ENCODE assay signal across 21 mouse cellular contexts in genomic region chr3:133617036-133617435, GRCm38 (mm10).
"Had no signal": no experiment of that assay in that cellular context is flagged by ENCODE, and none has a peak within 500 bp of the region (broad histone marks: within the 10 kb centered on the region; RNA-seq: fewer than 3 reads in every experiment).

No protein-coding gene starts in this region.

- ATAC-seq: liver, postnatal 0 days; midbrain, embryonic 16.5 days had no signal

- H3K4me1 ChIP-seq: lung, embryonic 15.5 days had no signal

- H3K4me2 ChIP-seq: liver, embryonic 13.5 days; liver, embryonic 15.5 days; lung, embryonic 15.5 days; midbrain, embryonic 12.5 days; neural tube, embryonic 13.5 days; neural tube, embryonic 15.5 days had no signal

- H3K36me3 ChIP-seq: liver, embryonic 13.5 days; liver, embryonic 15.5 days; lung, embryonic 15.5 days; midbrain, embryonic 10.5 days; midbrain, embryonic 12.5 days; neural tube, embryonic 13.5 days; neural tube, embryonic 15.5 days had no signal

- DNase-seq: liver, embryonic 13.5 days; liver, postnatal 0 days; lung, adult 2 months; lung, postnatal 10 days; lung, postnatal 4 days; midbrain, embryonic 14.5 days; right cerebral cortex, adult 18-20 months; right cerebral cortex, postnatal 25 days; right cerebral cortex, postnatal 4 days; spleen, adult 18-20 months; thymus, adult 18-20 months; thymus, postnatal 14 days; thymus, postnatal 36 days had no signal

- H3K27ac ChIP-seq: liver, embryonic 13.5 days; liver, embryonic 15.5 days; lung, embryonic 15.5 days; midbrain, embryonic 10.5 days; midbrain, embryonic 12.5 days; neural tube, embryonic 13.5 days; neural tube, embryonic 15.5 days had no signal

- H3K9ac ChIP-seq: liver, embryonic 13.5 days; liver, embryonic 15.5 days; liver, postnatal 0 days; lung, embryonic 15.5 days; midbrain, embryonic 12.5 days; neural tube, embryonic 13.5 days; neural tube, embryonic 15.5 days had no signal

- H3K9me3 ChIP-seq: liver, embryonic 13.5 days; liver, embryonic 15.5 days; lung, embryonic 15.5 days; midbrain, embryonic 10.5 days; midbrain, embryonic 12.5 days; neural tube, embryonic 13.5 days; neural tube, embryonic 15.5 days had no signal

- H3K27me3 ChIP-seq: liver, embryonic 13.5 days; liver, embryonic 15.5 days; lung, embryonic 15.5 days; midbrain, embryonic 12.5 days; neural tube, embryonic 13.5 days; neural tube, embryonic 15.5 days had no signal

- H3K4me3 ChIP-seq: liver, embryonic 13.5 days; liver, embryonic 15.5 days; lung, embryonic 15.5 days; midbrain, embryonic 10.5 days; midbrain, embryonic 12.5 days; myocyte; neural tube, embryonic 13.5 days; neural tube, embryonic 15.5 days had no signal
